Mouse (Mus musculus) left cerebral cortex, postnatal 25 days (tissue): ENCODE measurements at regions not wholly inside any gene's neighbourhood (a gene's known extent, or its start where the extent isn't known, plus 50 kb on each side); places are given as distances from the start of the nearest gene placed in this dataset.
A peak's percentile ranks its signal among the peaks of the same experiment; 100 is the strongest.

Experiments
- DNase-seq, 2 experiments: peaks; one replicate each; pipeline ENCODE4 v3.0.0; 2022; ENCODE audit warnings: low spot score in 2 of 2, mixed read lengths in 1 of 2
- intact Hi-C: fragments of 180-260 bp; cut with DNase I; formaldehyde crosslinking; loops from one replicate; pipeline ENCODE4 v1.15.1; 2025

GRCm38 (mm10) chr3:66535786-66536529 lies 239.3 kb upstream of the Veph1 start:
- DNase-seq: no peak
- intact Hi-C loops: no loop called here

GRCm38 (mm10) chr3:66519925-66520324 lies 223.3 kb upstream of the Veph1 start:
- no peak for DNase-seq
- intact Hi-C loops: no loop called here

- intact Hi-C loops: no loop called here
Observed at GRCm38 (mm10) chr3:66518289-66518688, 221.7 kb upstream of the Veph1 start.

DNA sequence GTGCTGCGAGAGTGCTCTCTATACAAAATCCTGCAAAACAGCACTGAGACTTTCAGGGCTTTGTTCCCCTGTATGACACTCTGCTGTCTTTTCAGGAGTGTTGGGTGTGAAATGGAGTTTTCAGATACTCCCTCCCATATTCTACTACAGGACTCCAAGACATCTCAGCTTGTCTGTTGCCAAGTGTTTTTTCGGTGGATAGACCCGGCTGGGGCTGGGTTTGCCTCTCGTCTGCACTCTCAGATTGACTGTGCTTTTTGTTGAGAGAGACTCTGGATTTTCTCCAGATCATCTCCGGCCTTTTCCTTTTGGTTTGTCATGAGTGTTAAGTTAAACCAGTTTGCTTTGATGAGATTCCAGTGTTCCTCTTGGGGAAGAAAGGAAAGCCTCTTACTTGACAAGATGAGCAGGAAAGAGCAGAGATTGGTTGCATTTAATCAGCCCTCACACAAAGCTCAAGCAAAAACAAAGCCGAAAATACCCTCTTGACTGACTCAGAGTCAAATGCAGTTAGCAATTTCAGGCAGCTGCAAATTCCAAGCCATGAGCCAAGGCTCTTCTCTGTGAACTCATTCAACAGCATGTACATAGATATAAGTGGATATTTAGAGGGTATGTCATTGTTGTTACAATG lies 219.3 kb upstream of the Veph1 start:
- intact Hi-C loops: no loop called here
- DNase-seq: peak in 1 of 2 experiments; percentile 21

More at GRCm38 (mm10) chr3:66518289-66518688, 221.7 kb upstream of the Veph1 start:
- DNase-seq: no peak

GRCm38 (mm10) chr3:66514587-66514986 lies 217.9 kb upstream of the Veph1 start:
- intact Hi-C loops: no loop called here

GRCm38 (mm10) chr3:66512408-66512807 lies 215.8 kb upstream of the Veph1 start:
- intact Hi-C loops: no loop called here
- DNase-seq: no peak

More at GRCm38 (mm10) chr3:66514587-66514986, 217.9 kb upstream of the Veph1 start:
- DNase-seq: no peak

- intact Hi-C loops: no loop called here
Observed at GRCm38 (mm10) chr3:66510455-66510854, 213.8 kb upstream of the Veph1 start.

DNA sequence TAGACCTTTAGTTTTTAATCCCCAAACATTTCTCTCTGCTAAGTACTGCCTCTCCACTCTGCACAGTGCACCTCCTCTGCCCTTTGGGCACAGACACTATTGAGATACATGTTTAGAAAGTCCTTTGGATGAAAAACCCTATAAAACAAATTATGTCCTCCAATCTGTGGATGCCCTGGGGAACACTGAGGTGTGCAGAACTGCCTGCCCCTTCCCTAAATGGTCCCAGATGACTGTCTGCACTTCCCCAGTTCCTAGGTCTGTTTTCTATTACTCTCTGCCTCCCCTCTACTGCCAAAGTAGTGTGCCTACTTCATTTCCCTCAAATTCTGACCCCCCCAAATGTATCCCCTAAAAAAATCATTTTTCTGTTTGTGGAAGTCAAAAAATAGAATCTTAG lies 209.5 kb upstream of the Veph1 start:
- no peak for DNase-seq
- intact Hi-C loops: no loop called here

More at GRCm38 (mm10) chr3:66510455-66510854, 213.8 kb upstream of the Veph1 start:
- DNase-seq: no peak

DNA sequence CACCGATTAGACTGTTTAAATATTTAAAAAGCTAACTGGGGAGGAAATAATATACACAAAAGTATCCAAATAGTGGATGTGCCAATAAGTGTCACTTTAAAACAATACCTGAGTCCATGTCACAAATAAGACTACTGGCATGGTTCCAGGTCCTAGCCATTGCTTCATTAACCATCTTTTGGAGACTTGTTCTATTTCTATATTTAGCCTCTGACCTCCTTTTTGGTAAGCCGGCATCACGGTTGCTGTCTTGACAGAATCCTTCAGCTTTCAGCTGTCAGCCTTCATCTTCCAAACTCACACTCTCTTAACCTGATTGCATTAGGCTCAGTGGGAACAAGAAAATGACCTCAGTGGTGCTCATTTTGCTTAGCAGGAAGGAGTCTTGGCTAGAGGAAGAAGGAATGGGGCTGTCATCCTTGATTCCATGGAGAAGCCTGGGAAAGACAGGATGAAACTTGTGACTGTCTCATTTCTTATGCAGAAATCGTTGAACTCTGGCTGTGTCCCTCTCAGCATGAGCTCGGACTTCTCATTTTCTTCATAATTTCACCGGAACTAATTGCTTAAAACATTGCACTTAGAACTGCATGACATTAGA lies 208.9 kb upstream of the Veph1 start:
- intact Hi-C loops: no loop called here
- DNase-seq: no peak

DNA sequence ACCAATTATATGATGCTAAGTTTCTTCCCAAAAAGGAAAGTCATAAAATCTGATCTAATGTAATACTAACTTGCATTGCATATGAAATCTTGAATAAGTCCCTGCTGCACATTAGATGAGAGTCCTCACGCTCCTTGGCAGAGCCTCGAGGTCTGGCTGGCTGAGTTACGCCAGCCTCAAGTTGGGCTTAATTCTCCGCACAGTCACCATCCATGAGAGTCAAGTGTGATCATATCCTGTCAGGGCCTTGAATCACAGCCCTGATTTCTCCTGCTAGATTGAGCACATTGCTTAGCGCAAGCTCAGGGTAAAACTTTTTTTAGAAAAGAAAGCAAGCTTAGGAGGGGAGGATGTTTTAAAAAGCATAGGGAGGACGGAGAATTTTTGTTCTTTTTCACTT lies 208.1 kb upstream of the Veph1 start:
- peak in 1 of 2 experiments; percentile 7 for DNase-seq
- intact Hi-C loops: no loop called here

- DNase-seq: no peak
- intact Hi-C loops: no loop called here
Observed at GRCm38 (mm10) chr3:66503615-66504014, 207.0 kb upstream of the Veph1 start.

- intact Hi-C loops: no loop called here
- DNase-seq: no peak
Observed at GRCm38 (mm10) chr3:66501865-66502264, 205.2 kb upstream of the Veph1 start.

GRCm38 (mm10) chr3:66494442-66495113 lies 197.9 kb upstream of the Veph1 start:
- DNase-seq: no peak
- intact Hi-C loops: no loop called here

DNA sequence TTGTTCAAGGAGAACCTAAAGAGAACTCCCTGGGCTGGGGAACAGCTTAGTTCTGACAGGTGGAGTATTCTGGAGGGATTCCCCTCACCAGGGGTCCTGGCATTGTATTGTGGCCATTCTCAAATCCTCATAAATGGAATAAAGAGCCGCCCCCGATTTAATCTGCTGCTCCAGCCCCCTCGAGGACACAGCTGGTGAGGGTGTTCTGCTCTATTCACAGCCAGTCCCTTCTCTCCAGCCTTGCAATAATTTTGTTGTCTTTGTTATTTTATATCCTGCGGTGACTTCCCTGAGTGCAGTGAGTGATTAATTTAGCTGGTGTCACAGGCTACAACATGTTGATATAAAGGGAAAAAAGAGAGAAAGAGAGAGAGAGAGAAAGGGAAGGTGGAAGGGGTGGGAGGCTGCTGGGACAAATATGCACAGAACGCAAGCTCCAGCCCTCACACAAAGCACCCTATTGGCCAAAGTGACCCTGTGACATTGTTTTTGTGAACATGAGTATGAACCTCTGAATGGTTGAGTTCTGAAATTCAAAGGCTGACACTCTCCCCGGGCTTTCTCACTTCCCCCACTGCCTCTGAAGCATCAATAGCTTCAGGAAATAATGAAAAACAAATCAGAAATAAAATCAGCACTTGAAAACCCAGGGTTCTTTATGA lies 194.2 kb upstream of the Veph1 start:
- intact Hi-C loops: no loop called here
- no peak for DNase-seq

GRCm38 (mm10) chr3:66488724-66489123 lies 192.1 kb upstream of the Veph1 start:
- DNase-seq: no peak
- intact Hi-C loops: no loop called here

DNA sequence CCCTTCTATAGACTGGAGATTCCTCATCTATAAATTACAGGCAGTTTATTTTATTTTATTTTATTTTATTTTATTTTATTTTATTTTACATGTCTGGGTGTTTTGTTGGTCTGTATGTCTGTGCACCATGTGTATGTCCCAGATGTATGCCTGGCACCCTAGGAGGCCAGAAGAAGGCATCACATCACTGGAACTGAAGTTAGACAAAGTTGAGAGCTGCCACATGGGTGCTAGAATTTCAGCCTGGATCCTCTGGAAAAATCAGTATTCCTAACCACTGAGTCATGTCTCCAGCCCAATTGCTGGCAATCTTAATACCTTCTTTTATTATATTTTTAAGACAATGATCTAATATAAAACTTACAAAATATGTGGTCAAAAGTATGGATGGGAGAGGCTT lies 190.0 kb upstream of the Veph1 start:
- DNase-seq: no peak
- intact Hi-C loops: no loop called here

DNA sequence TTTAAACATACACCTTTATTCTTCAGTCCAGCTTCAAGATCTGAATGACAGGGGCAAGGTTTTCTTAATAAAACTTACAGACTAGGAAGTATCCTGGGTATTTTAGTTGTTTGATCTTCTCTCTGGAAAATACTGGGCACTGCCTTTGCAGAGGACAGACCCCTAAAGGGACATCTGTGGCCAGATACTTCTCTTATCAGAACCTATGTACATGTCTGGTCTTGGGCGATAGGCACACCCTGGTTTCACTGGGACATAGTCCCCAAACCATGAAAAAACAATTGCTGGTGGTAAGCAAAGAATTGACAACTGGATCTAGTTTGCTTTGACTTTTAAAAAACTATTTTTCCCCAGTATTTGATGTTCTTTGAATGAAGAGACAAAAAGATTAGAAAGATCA lies 189.5 kb upstream of the Veph1 start:
- intact Hi-C loops: no loop called here
- DNase-seq: no peak

- DNase-seq: peak; percentile 41 to 51
- intact Hi-C loops: no loop called here
Observed at GRCm38 (mm10) chr3:66480718-66481117, 184.1 kb upstream of the Veph1 start.

DNA sequence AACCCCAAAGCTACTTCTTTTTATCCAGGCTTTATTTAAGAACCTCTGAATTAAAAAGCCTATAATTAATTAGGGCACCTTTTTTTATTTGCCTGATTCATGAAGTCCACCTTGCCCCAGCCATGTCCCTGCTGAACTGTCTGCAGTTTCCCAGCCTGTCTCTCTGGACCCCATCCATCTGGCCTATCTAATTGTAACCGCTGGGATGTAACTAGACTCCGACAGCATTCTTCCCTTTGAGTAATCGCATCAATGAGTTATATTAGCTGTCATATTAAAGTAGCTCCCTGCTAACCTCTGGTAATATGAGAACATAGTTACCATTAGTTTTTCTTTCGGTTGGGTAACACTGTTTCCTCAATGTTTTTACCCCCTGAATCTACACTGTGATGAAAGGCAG lies 182.6 kb upstream of the Veph1 start:
- DNase-seq: no peak

DNA sequence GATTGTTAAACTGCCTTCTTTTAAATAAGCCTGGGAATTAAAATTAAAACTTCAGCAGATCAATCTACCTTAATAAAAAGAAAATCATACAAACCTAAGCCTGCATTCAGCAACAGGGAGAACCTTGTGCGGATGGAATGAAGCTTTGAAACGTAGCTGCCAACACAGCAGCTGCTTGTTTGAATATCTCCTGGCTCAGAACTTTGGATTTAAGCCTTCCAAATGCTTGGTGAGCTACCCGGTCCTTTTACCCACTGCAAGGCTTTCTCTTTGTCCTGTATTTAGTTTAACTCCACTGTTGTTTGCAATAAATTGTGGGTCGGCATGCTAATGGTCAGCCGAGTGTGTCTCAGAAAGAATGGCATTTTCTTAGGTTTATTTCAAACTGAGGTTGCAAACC lies 169.7 kb upstream of the Veph1 start:
- intact Hi-C loops: no loop called here
- DNase-seq: peak; percentile 9 to 59

More for the DNA sequence above, 182.6 kb upstream of the Veph1 start:
- intact Hi-C loops: no loop called here
